Mouse (Mus musculus): ENCODE measurements around the gene Efhc1. TPM values are rescaled to one million over a fixed set of nuclear protein-coding genes. Genes with fewer than 3 reads are reported as not detected.

Efhc1 gene
- total and polyA plus RNA-seq, 3 experiments: not detected

GRCm38 (mm10) chr1:20928487-20928886 lies 22.9 kb upstream of the Efhc1 start:
- Histone ChIP-seq H3K79me2 (replicated peaks; ENCODE audit: control insufficient read depth, extremely low read depth, insufficient read depth, poor library complexity, severe bottlenecking) (no peaks in the 10 kb centered on the region), H3K27ac (ENCODE audit: insufficient read depth, low read depth) (no peak overlapping the region), H3K27me3 (replicated peaks) (no peaks in the 10 kb centered on the region), H3K9me3 (replicated peaks; ENCODE audit: low read length) (no peaks in the 10 kb centered on the region), H3K4me1 (ENCODE audit: control insufficient read depth in 1 of 2, insufficient read depth in 2 of 2) (peaks cover under 1 to 2% of the 10 kb centered on the region in 2 experiments; a peak in 1 of 4 replicates), H3K4me2 (ENCODE audit: insufficient read depth, low read depth, poor library complexity, severe bottlenecking) (no peak overlapping the region), H3K4me3 (replicated peaks in 1 of 3; ENCODE audit: low read depth in 2 of 3, low read length in 2 of 3, poor library complexity in 1 of 3) (no peak overlapping the region), H3K9ac (ENCODE audit: insufficient read depth, low read depth) (no peak overlapping the region), H3K36me3 (replicated peaks in 1 of 2; ENCODE audit: control insufficient read depth in 1 of 2, insufficient read depth in 1 of 2, low read length in 1 of 2) (no peaks in the 10 kb centered on the region)
- dilution Hi-C loops (cut with MboI; ENCODE audit: extremely low pct_ligation_motif_present, extremely low pct_unique_long_range_greater_than_20kb, low sequenced_read_pairs): no loop called here
- in situ Hi-C loops (cut with MboI; ENCODE audit: low pct_ligation_motif_present, low pct_unique_long_range_greater_than_20kb, low sequenced_read_pairs): no loop called here
- TF ChIP-seq CTCF (conservative IDR thresholded peaks at IDR 0.05 in 1 of 2, IDR thresholded peaks at IDR 0.05 in 1 of 2; ENCODE audit: low read depth in 2 of 2, low read length in 2 of 2) (no peak), RCOR1 (conservative IDR thresholded peaks at IDR 0.05; ENCODE audit: low read depth, low read length) (no peak), MXI1 (IDR thresholded peaks at IDR 0.05; ENCODE audit: low read depth, low read length) (no peak), HCFC1 (IDR thresholded peaks at IDR 0.05; ENCODE audit: low read depth, low read length) (no peak), UBTF (IDR thresholded peaks at IDR 0.05; ENCODE audit: low read depth, low read length) (no peak), KAT2A (IDR thresholded peaks at IDR 0.05; ENCODE audit: insufficient replicate concordance, low read length) (no peak)
- no peak for DNase-seq (ENCODE audit: extremely low read depth)

GRCm38 (mm10) chr1:20933457-20933856 lies 18.0 kb upstream of the Efhc1 start:
- Histone ChIP-seq H3K79me2 (replicated peaks; ENCODE audit: control insufficient read depth, extremely low read depth, insufficient read depth, poor library complexity, severe bottlenecking) (no peaks in the 10 kb centered on the region), H3K4me2 (ENCODE audit: insufficient read depth, low read depth, poor library complexity, severe bottlenecking) (no peak overlapping the region), H3K4me3 (replicated peaks in 1 of 3; ENCODE audit: low read depth in 2 of 3, low read length in 2 of 3, poor library complexity in 1 of 3) (no peak overlapping the region), H3K9ac (ENCODE audit: insufficient read depth, low read depth) (no peak overlapping the region), H3K4me1 (ENCODE audit: control insufficient read depth in 1 of 2, insufficient read depth in 2 of 2) (peaks cover under 1 to 3% of the 10 kb centered on the region in 2 experiments; a peak in 2 of 4 replicates), H3K36me3 (replicated peaks in 1 of 2; ENCODE audit: control insufficient read depth in 1 of 2, insufficient read depth in 1 of 2, low read length in 1 of 2) (peaks cover 0 to 18% of the 10 kb centered on the region in 2 experiments), H3K27me3 (replicated peaks) (no peaks in the 10 kb centered on the region), H3K9me3 (replicated peaks; ENCODE audit: low read length) (no peaks in the 10 kb centered on the region), H3K27ac (ENCODE audit: insufficient read depth, low read depth) (no peak overlapping the region)
- peak; percentile 80 for DNase-seq (ENCODE audit: extremely low read depth)
- dilution Hi-C loops (cut with MboI; ENCODE audit: extremely low pct_ligation_motif_present, extremely low pct_unique_long_range_greater_than_20kb, low sequenced_read_pairs): no loop called here
- in situ Hi-C loops (cut with MboI; ENCODE audit: low pct_ligation_motif_present, low pct_unique_long_range_greater_than_20kb, low sequenced_read_pairs): no loop called here
- TF ChIP-seq ELF1 (IDR thresholded peaks at IDR 0.05; ENCODE audit: low read depth, low read length) (0 out of 2 replicates have a peak, but pooled peaks have one; percentile 40), TCF12 (IDR thresholded peaks at IDR 0.05; ENCODE audit: low read depth, low read length) (no peak), TBP (conservative IDR thresholded peaks at IDR 0.05; ENCODE audit: low read depth, low read length) (no peak), RCOR1 (conservative IDR thresholded peaks at IDR 0.05; ENCODE audit: low read depth, low read length) (no peak), JUND (conservative IDR thresholded peaks at IDR 0.05; ENCODE audit: low read depth, low read length) (peak; percentile 50), SMC3 (IDR thresholded peaks at IDR 0.05; ENCODE audit: low read depth, low read length) (peak; percentile 89), RAD21 (IDR thresholded peaks at IDR 0.05; ENCODE audit: low read depth, low read length) (peak; percentile 78), ZNF384 (IDR thresholded peaks at IDR 0.05; ENCODE audit: low read depth, low read length) (no peak), MAFK (IDR thresholded peaks at IDR 0.05; ENCODE audit: insufficient replicate concordance, low read length) (no peak), BHLHE40 (IDR thresholded peaks at IDR 0.05; ENCODE audit: low read depth, low read length) (peak; percentile 84), USF1 (IDR thresholded peaks at IDR 0.05; ENCODE audit: low read depth, low read length) (no peak), CTCF (conservative IDR thresholded peaks at IDR 0.05 in 1 of 2, IDR thresholded peaks at IDR 0.05 in 1 of 2; ENCODE audit: low read depth in 2 of 2, low read length in 2 of 2) (peak; percentile 72 to 96), MYC (IDR thresholded peaks at IDR 0.05; ENCODE audit: low read depth, low read length) (0 out of 2 replicates have a peak, but pooled peaks have one; percentile 37), UBTF (IDR thresholded peaks at IDR 0.05; ENCODE audit: low read depth, low read length) (no peak), CHD2 (IDR thresholded peaks at IDR 0.05; ENCODE audit: low read length) (no peak), PAX5 (IDR thresholded peaks at IDR 0.05; ENCODE audit: low read length) (no peak), ZC3H11A (IDR thresholded peaks at IDR 0.05; ENCODE audit: low read depth, low read length) (peak; percentile 54)
